Mouse (Mus musculus) urinary bladder, adult 2 months (tissue): Measurements from ENCODE around the gene Pawr. TPM values are rescaled to one million over a fixed set of nuclear protein-coding genes. Genes with fewer than 3 reads are reported as not detected.

Experiments
- DNase-seq: peaks from one replicate; pipeline ENCODE4 v3.0.0; 2022; ENCODE audit warnings: low spot score
- polyA plus RNA-seq: library from polyadenylated mRNA; depleted of rRNA; stranded (reverse); fragments of >200 nt; gene quantifications from 2 replicates; pipeline ENCODE4 v1.2.3, GENCODE M21; 2012

The Pawr gene
- polyA plus RNA-seq, 1 experiment: 60.2 TPM

GRCm38 (mm10) chr10:108355392-108355775 is 23.5 kb downstream of the Pawr start:
- DNase-seq: no peak

- no peak for DNase-seq
Observed at GRCm38 (mm10) chr10:108356601-108357187, 24.8 kb downstream of the Pawr start.

GRCm38 (mm10) chr10:108359974-108360373 is 28.1 kb downstream of the Pawr start:
- DNase-seq: no peak

- no peak for DNase-seq
Observed at GRCm38 (mm10) chr10:108360801-108361200, 28.9 kb downstream of the Pawr start.

- DNase-seq: no peak
Observed at GRCm38 (mm10) chr10:108361419-108362155, 29.7 kb downstream of the Pawr start.

- DNase-seq: no peak
Observed at GRCm38 (mm10) chr10:108363932-108364331, 32.0 kb downstream of the Pawr start.

GRCm38 (mm10) chr10:108364946-108365719 is 33.2 kb downstream of the Pawr start:
- no peak for DNase-seq

GRCm38 (mm10) chr10:108366251-108366650 is 34.3 kb downstream of the Pawr start:
- no peak for DNase-seq

- no peak for DNase-seq
Observed at GRCm38 (mm10) chr10:108368358-108368757, 36.4 kb downstream of the Pawr start.

GRCm38 (mm10) chr10:108372258-108372657 is 40.3 kb downstream of the Pawr start:
- DNase-seq: no peak

GRCm38 (mm10) chr10:108372858-108373257 is 40.9 kb downstream of the Pawr start:
- no peak for DNase-seq

- DNase-seq: no peak
Observed at GRCm38 (mm10) chr10:108375796-108376195, 43.9 kb downstream of the Pawr start.

GRCm38 (mm10) chr10:108376366-108376765 is 44.4 kb downstream of the Pawr start:
- DNase-seq: no peak

- DNase-seq: no peak
Observed at GRCm38 (mm10) chr10:108377369-108377768, 45.4 kb downstream of the Pawr start.

- DNase-seq: no peak
Observed at GRCm38 (mm10) chr10:108378062-108378461, 46.1 kb downstream of the Pawr start.

- DNase-seq: no peak
Observed at GRCm38 (mm10) chr10:108378479-108378878, 46.6 kb downstream of the Pawr start.

- no peak for DNase-seq
Observed at GRCm38 (mm10) chr10:108380715-108381114, 48.8 kb downstream of the Pawr start.

GRCm38 (mm10) chr10:108384153-108384769 is 52.3 kb downstream of the Pawr start:
- no peak for DNase-seq

GRCm38 (mm10) chr10:108385480-108385955 is 53.6 kb downstream of the Pawr start:
- no peak for DNase-seq

GRCm38 (mm10) chr10:108388410-108388915 is 56.5 kb downstream of the Pawr start:
- no peak for DNase-seq

- DNase-seq: no peak
Observed at GRCm38 (mm10) chr10:108389178-108389926, 57.4 kb downstream of the Pawr start.
